Mouse (Mus musculus) cerebellum, adult 2 months (tissue): Measurements from ENCODE around the gene Slc44a4. TPM values are rescaled to one million over a fixed set of nuclear protein-coding genes. Genes with fewer than 3 reads are reported as not detected.

Experiments
- DNase-seq, 2 experiments: peaks; one replicate each; pipeline ENCODE4 v3.0.0; 2021
- H3K27ac ChIP-seq: fragments of 200-500 bp; 2 replicates; pipeline ENCODE4 v1.5.1; 2012; ENCODE audit warnings: low read length, control low read depth, inconsistent platforms; ENCODE audit not compliant: insufficient read depth
- H3K27me3 ChIP-seq: fragments of 200-500 bp; 2 replicates; pipeline ENCODE4 v1.6.1; 2012; ENCODE audit warnings: inconsistent platforms, mild to moderate bottlenecking, low read length, moderate library complexity; ENCODE audit not compliant: control insufficient read depth, insufficient read depth
- H3K4me1 ChIP-seq: fragments of 200-500 bp; 2 replicates; pipeline ENCODE4 v1.6.1; 2011; ENCODE audit warnings: low read length; ENCODE audit not compliant: control insufficient read depth, insufficient read depth
- H3K4me3 ChIP-seq: fragments of 200-500 bp; replicated peaks from 2 replicates; pipeline ENCODE3; 2011; ENCODE audit warnings: mild to moderate bottlenecking, low read depth, low read length, control low read depth; ENCODE audit not compliant: insufficient read depth
- CTCF ChIP-seq: fragments of 200-500 bp; IDR thresholded peaks from 2 replicates; pipeline ENCODE4 v1.5.1; 2011; ENCODE audit warnings: low read depth, mild to moderate bottlenecking, control low read depth, low read length, moderate library complexity, borderline replicate concordance; ENCODE audit not compliant: insufficient read depth
- POLR2A ChIP-seq: fragments of 200-500 bp; IDR thresholded peaks from 2 replicates; pipeline ENCODE4 v1.6.1; 2011; ENCODE audit warnings: low read length, control low read depth, borderline replicate concordance; ENCODE audit not compliant: insufficient read depth
- WGBS: fragments of 180-500 bp; shearing (Covaris S2); methylation state at CpG from one replicate; pipeline ENCODE4 v1.1.7; 2018; 5-methylcytosine and 5-hydroxymethylcytosine counted together
- polyA plus RNA-seq: library from polyadenylated mRNA; depleted of rRNA; stranded (reverse); fragments of >200 nt; gene quantifications from 2 replicates; pipeline ENCODE4 v1.2.3, GENCODE M21; 2012

Gene Slc44a4
- polyA plus RNA-seq, 1 experiment = 0.05 TPM

DNA sequence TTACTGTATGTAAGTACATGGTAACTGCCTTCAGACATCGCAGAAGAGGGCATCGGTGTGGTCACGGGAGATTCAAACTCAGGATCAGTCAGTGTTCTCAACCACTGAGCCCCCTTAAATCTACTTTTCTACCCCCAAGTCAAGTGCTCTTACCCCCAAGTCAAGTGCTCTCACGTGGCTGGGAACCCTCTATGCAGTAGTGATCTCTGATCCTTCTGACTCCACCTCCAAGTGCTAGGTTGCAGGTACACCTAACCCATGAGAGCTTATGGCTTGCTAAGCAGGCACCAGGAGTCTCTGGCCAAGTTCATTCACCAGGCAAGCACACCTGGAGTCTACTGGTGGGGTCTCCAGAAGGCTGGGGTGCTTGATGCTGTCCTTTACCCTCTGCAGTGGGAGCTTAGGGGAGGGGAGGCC lies 35.3 kb downstream of the Slc44a4 start:
- no peaks in the 10 kb centered on the region; the same call in none of the 2 replicates for H3K4me1 ChIP-seq
- no peak overlapping the region for H3K27ac ChIP-seq

DNA sequence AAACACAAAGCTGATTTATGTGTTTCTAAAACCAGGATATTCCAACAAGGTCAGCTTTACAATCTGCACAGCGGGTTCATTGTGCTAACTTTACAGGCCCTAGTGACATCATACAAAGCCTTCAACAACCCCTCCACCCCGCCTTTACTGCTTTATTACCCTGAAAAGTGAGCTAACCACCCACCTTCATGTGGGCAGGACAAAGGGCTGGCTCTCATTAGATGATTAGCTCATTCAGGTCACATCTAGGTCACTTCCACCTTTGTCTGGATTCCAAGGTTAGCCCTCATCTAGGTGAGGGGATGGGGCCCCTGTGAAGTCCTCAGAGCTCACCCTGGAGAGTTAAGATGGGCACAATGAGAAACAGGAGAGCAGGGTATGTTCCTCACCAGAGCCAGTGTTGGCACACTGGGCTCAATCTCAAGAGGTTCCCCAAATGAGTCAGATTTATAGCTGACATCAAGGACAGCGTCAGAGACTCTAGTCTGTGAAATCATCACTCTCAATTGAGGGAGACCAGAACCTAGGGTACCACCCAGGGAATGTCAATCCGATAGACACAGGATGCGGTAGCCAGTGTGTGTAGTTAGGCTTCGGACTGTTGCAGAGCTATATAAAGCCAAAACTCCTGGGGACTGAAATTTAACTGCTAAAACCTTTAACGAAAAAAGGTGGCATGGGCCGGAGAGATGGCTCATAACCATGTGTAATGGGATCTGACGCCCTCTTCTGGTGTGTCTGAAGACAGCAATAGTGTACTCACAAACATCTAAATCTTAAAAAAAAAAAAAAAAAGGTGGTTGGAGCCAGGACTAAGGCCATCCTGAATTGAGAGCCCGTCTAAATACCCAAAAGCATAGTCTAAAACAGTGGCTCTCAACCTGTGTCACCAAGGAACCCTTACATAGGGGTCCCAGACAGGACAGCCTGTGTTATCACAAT lies 36.5 kb downstream of the Slc44a4 start:
- Histone ChIP-seq H3K27ac (no peak overlapping the region), H3K27me3 (no peaks in the 10 kb centered on the region), H3K4me1 (no peaks in the 10 kb centered on the region; the same call in none of the 2 replicates), H3K4me3 (peak overlapping the region; percentile 98)
- no peak for TF ChIP-seq POLR2A
- no peak for DNase-seq
- 34% methylated on average over 10 of the region's 10 CpGs for WGBS

More for the DNA sequence above, 35.3 kb downstream of the Slc44a4 start:
- Histone ChIP-seq H3K4me3 (no peak overlapping the region), H3K27me3 (no peaks in the 10 kb centered on the region)
- DNase-seq = no peak
- 47% methylated on average over 4 of the region's 4 CpGs for WGBS
- no peak for TF ChIP-seq CTCF
- no peak for TF ChIP-seq POLR2A

DNA sequence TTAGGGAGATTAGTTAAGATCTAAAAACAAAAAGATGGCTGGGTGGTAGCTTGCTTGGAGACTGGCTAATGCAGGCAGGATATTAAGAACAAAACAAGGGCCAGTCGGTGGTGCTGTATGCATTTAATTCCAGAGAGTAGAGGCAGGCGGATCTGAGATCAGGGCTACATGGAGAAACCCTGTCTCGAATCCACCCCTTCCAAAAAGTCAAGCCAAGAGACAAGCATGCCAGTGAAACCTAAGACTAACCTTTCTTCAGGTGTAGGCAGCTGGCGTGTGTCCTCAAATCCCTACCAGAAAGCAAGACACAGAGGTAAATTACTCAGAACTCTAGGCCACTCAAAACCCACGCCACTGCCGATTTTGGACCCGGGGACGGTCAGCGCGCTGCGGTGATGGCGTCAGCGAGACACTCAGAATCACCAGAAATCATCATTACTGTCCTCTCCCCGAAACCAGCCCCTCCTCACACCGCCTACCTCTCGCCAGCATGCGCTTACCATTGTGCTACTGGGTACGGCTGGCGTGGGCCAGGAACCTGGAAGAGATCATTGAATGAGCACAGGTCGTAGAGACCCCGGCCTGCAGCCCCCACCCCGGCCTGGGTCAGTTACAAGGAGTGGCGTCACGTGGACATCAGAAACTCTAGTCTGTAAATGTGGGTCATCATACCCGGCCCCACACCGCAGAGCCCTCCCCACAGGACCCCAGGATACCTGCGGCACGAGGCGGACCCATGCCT lies 37.5 kb downstream of the Slc44a4 start:
- H3K27me3 ChIP-seq = no peaks in the 10 kb centered on the region
- H3K4me1 ChIP-seq = no peaks in the 10 kb centered on the region; the same call in none of the 2 replicates
- peak overlapping the region; percentile 64 for H3K27ac ChIP-seq
- peak overlapping the region; percentile 98 for H3K4me3 ChIP-seq
- peak in 1 of 2 experiments; percentile 60 for DNase-seq
- under 1% methylated on average over 29 of the region's 29 CpGs for WGBS
- TF ChIP-seq POLR2A (no peak), CTCF (no peak)

DNA sequence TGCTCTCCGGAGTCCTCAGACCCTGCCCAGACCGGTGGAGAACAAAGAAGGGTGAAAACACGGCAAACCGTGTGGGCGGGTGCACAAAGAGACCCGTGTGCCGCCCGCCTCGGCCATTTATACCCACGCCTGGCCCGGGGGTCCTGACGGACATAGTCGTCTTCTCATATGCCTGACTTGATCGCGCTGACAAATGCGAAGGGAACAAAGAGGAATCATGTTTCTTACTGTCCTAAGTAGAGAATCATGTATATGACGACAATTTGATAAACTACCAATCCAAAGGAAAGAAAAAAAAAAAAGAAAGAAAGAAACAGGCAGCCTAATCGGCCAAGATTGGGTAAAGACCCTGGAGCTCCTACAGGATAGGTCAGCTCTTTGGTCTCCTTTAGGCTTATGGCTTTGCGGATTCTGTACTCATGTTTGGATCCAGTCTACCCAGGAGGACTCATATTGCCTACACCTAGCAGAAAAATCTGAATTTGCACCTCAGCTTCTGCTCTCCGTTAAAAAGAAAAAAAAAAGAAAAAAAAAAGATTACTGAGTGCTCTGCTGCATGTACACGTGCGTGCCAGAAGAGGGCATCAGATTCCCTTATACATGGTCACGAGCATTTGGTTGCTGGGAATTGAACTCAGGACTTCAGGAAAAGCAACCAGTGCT lies 38.2 kb downstream of the Slc44a4 start:
- no peaks in the 10 kb centered on the region for H3K27me3 ChIP-seq
- H3K4me3 ChIP-seq = peak overlapping the region; percentile 98
- no peaks in the 10 kb centered on the region; the same call in none of the 2 replicates for H3K4me1 ChIP-seq
- peak; percentile 74 to 84 for DNase-seq
- H3K27ac ChIP-seq = peak overlapping the region; percentile 64
- peak; percentile 61; the same call in 1 of the 2 replicates for TF ChIP-seq CTCF
- peak; percentile 85 for TF ChIP-seq POLR2A
- WGBS = under 1% methylated on average over 23 of the region's 23 CpGs

DNA sequence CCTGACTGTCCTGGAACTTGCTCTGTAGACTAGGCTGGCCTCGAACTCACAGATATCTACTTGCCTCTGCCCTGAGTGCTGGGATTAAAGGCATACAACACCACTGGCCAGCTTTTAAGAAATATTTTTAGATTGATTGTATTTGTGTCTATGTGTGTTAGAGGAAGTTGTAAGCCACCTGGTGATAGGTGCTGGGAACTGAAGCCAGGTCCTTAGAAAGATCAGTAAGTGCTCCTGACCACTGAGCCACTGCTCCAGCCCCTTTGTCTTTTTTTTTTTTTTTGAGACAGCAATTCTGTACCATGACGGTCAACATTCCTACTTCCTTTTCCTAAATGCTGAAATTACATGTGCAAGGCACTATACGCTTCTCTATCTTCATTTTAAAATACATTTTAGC lies 39.0 kb downstream of the Slc44a4 start:
- TF ChIP-seq POLR2A = no peak
- no peak for TF ChIP-seq CTCF
- DNase-seq = no peak
- no peaks in the 10 kb centered on the region; the same call in none of the 2 replicates for H3K4me1 ChIP-seq
- no peak overlapping the region for H3K4me3 ChIP-seq
- no peaks in the 10 kb centered on the region for H3K27me3 ChIP-seq
- no peak overlapping the region for H3K27ac ChIP-seq
- 85% methylated on average over 3 of the region's 3 CpGs for WGBS

DNA sequence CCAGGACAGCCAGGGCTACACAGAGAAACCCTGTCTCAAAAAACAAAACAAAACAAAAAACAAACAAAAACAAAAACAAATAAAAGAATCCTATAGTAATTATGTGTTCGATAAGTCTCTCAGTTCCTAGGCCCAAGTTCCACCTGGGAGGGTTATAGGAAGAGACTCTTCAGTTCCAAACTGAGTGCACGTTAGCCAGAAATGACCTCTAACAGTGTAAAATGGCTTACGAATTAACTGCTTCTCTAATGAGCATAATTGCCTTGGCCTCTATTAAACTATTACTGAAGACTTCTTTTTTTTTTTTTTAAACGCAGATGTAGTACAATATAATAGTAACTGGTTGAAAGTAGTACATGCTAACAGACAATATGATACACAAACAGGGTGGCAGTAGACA lies 39.6 kb downstream of the Slc44a4 start:
- Histone ChIP-seq H3K27me3 (no peaks in the 10 kb centered on the region), H3K4me1 (no peaks in the 10 kb centered on the region; the same call in none of the 2 replicates), H3K27ac (no peak overlapping the region), H3K4me3 (no peak overlapping the region)
- no peak for TF ChIP-seq POLR2A
- no peak for TF ChIP-seq CTCF
- 90% methylated on average over 4 of the region's 4 CpGs for WGBS
- DNase-seq = no peak

DNA sequence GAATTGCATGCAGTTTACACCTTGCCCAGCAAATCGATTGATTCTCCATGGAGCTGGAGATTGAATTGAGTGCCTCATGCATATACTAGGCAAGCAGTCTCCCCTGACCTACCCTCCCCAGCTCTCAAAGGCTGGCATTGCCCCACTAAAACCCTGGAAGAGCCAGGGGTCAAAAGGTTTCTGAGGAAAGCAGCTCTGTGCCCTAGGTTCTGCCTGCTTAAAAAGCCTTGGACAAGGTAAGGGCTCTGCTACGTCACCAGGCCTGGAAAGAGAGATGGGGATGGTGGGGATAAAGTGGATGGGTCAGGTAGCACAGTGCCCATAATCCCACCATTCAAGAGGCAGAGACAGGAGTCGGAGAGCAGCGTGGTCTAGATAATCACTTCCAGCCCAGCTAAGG lies 40.6 kb downstream of the Slc44a4 start:
- no peak for TF ChIP-seq POLR2A
- no peak for TF ChIP-seq CTCF
- Histone ChIP-seq H3K27me3 (no peaks in the 10 kb centered on the region), H3K4me3 (no peak overlapping the region), H3K4me1 (peaks cover 3% of the 10 kb centered on the region), H3K27ac (no peak overlapping the region)
- DNase-seq = no peak
- WGBS = 90% methylated on average over 4 of the region's 4 CpGs
